Mouse (Mus musculus) liver, postnatal 0 days (tissue): ENCODE results near the gene Avil.

Source experiments
- CTCF ChIP-seq: sonication (generic); IDR thresholded peaks from 2 replicates; pipeline ENCODE4 v1.5.1; 2016; ENCODE audit warnings: antibody characterized with exemption, low read depth
- EP300 ChIP-seq: IDR thresholded peaks from 2 replicates; pipeline ENCODE4 v1.6.1; 2016; ENCODE audit warnings: antibody characterized with exemption, low read depth, mild to moderate bottlenecking

DNA sequence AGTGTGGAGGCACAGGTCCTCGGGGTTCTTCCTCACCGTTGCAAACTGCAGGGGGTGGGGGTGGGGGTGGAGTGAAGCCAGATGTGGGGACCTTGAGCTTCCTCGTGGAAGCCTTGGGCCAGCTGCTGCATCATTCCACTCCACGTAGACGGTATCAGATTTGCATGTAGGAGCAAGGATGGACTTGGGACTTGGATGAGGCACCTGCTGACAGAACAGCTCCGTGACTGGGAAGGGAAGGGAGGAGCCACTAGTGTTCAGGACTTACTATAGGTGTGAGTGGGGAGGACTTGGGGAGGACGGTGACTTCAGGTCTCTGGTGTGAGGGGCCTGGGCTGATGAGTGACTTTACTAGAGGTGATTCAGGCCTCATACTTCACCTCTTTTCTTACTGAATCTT, 27.5 kb upstream of the Avil start:
- no peak for TF ChIP-seq CTCF
- no peak for TF ChIP-seq EP300
